ENCODE assay signal across 9 mouse cellular contexts in genomic region chr14:30196235-30196634, GRCm38 (mm10).
DNase-seq lines count a peak whose midpoint lies in the region; TF ChIP-seq lines count a peak whose summit lies in the region.
"Had no signal": no experiment of that assay in that cellular context is flagged by ENCODE, and none has a peak within 500 bp of the region (broad histone marks: within the 10 kb centered on the region; RNA-seq: fewer than 3 reads in every experiment).

No protein-coding gene starts in this region.

- intact Hi-C loops in left cerebral cortex, postnatal 25 days (cut with DNase I), result loop anchor here (5.0 kb wide), 1 partner anchor 101 kb away; no protein-coding TSS in a partner anchor

- TF ChIP-seq POLR2A in cortical plate, adult 2 months (IDR thresholded peaks at IDR 0.05; ENCODE audit: extremely low read depth, insufficient read depth, low read length), result 0 out of 2 replicates have a peak, but pooled peaks have one; percentile 31

- peaks cover 12% of the 10 kb centered on the region for H3K4me1 ChIP-seq in cortical plate, adult 2 months (ENCODE audit: control insufficient read depth, insufficient read depth, low read length)
- H3K4me1 ChIP-seq: neural tube, embryonic 13.5 days had no signal

- no peak overlapping the region for H3K4me3 ChIP-seq in cortical plate, adult 2 months (ENCODE audit: insufficient read depth, low read length)
- H3K4me3 ChIP-seq: neural tube, embryonic 13.5 days had no signal

- DNase-seq in lung, postnatal 10 days, result peak; percentile 13
- DNase-seq in lung, postnatal 14 days, result no peak
- peak; percentile 40 to 70 for DNase-seq in left cerebral cortex, postnatal 25 days (ENCODE audit: low spot score in 2 of 2)
- peak; percentile 55 to 59 for DNase-seq in spleen, adult 18-20 months
- DNase-seq in urinary bladder, postnatal 10 days (ENCODE audit: low spot score), result no peak
- no peak for DNase-seq in adrenal gland, postnatal 36 days
- DNase-seq in kidney, adult 8-10 months, result no peak

- H3K27ac ChIP-seq in cortical plate, adult 2 months (ENCODE audit: insufficient read depth, low read length), result no peak overlapping the region
- H3K27ac ChIP-seq: neural tube, embryonic 13.5 days had no signal

- TF ChIP-seq CTCF in cortical plate, adult 2 months (IDR thresholded peaks at IDR 0.05; ENCODE audit: extremely low read depth, insufficient read depth, low read length), result no peak

Comparison
In these comparisons a context has a peak if more than half of its experiments do, and no peak if none do; other contexts are left out.
1. DNase-seq: peak in lung, postnatal 10 days (single experiment), left cerebral cortex, postnatal 25 days (2 of 2) and spleen, adult 18-20 months (2 of 2); none in lung, postnatal 14 days (single experiment), urinary bladder, postnatal 10 days (single experiment), adrenal gland, postnatal 36 days (0 of 2) and kidney, adult 8-10 months (0 of 2).